Mouse (Mus musculus) myocyte (in vitro differentiated cells): ENCODE measurements around the gene Slc25a4. TPM values are rescaled to one million over a fixed set of nuclear protein-coding genes. Genes with fewer than 3 reads are reported as not detected.
A peak's percentile ranks its signal among the peaks of the same experiment; 100 is the strongest.

Source experiments
- H3K27me3 ChIP-seq: one replicate; pipeline ENCODE4 v1.6.1; 2011; ENCODE audit not compliant: control insufficient read depth, insufficient read depth, insufficient read length
- H3K36me3 ChIP-seq: one replicate; pipeline ENCODE4 v1.6.1; 2011; ENCODE audit not compliant: control insufficient read depth, insufficient read depth
- H3K4me2 ChIP-seq: one replicate; pipeline ENCODE4 v1.6.1; 2011; ENCODE audit warnings: low read depth, control low read depth
- H3K4me3 ChIP-seq: one replicate; pipeline ENCODE4 v1.5.1; 2011; ENCODE audit warnings: mild to moderate bottlenecking, control low read depth, moderate library complexity
- H3K79me2 ChIP-seq: one replicate; pipeline ENCODE4 v1.6.1; 2011; ENCODE audit not compliant: control insufficient read depth, insufficient read depth
- H3ac ChIP-seq: one replicate; pipeline ENCODE4 v1.6.1; 2011; ENCODE audit not compliant: control insufficient read depth, insufficient read length
- CEBPB ChIP-seq: IDR thresholded peaks from 2 replicates; pipeline ENCODE4 v1.6.1; 2011; ENCODE audit warnings: mild to moderate bottlenecking, moderate library complexity; ENCODE audit not compliant: poor library complexity, insufficient read depth, severe bottlenecking
- E2F4 ChIP-seq: IDR thresholded peaks from one replicate; pipeline ENCODE4 v1.6.1; 2011; ENCODE audit warnings: mild to moderate bottlenecking, control low read depth, moderate library complexity; ENCODE audit not compliant: insufficient read depth
- MAX ChIP-seq: IDR thresholded peaks from one replicate; pipeline ENCODE4 v1.6.1; 2011; ENCODE audit warnings: low read depth, mild to moderate bottlenecking, control low read depth
- MYOD1 ChIP-seq, 3 experiments: IDR thresholded peaks; one replicate each; pipeline ENCODE4 v1.6.1; 2011; ENCODE audit warnings: control low read depth in 2 of 3, low read depth in 2 of 3, mild to moderate bottlenecking in 2 of 3, moderate library complexity in 1 of 3; ENCODE audit not compliant: insufficient read length in 2 of 3, control insufficient read depth in 1 of 3
- MYOG ChIP-seq, 3 experiments: IDR thresholded peaks; one replicate each; pipeline ENCODE4 v1.6.1; 2011; ENCODE audit warnings: control low read depth in 2 of 3, low read depth in 2 of 3, mild to moderate bottlenecking in 2 of 3; ENCODE audit not compliant: insufficient read length in 2 of 3, control insufficient read depth in 1 of 3, insufficient read depth in 1 of 3
- POLR2A ChIP-seq: IDR thresholded peaks from one replicate; pipeline ENCODE4 v1.6.1; 2011; ENCODE audit warnings: low read depth, mild to moderate bottlenecking, control low read depth, moderate library complexity; ENCODE audit not compliant: insufficient read length
- POLR2AphosphoS2 ChIP-seq: IDR thresholded peaks from one replicate; pipeline ENCODE4 v1.6.1; 2011; ENCODE audit warnings: low read depth, control low read depth; ENCODE audit not compliant: insufficient read length
- REST ChIP-seq: IDR thresholded peaks from one replicate; pipeline ENCODE4 v1.6.1; 2011; ENCODE audit warnings: mild to moderate bottlenecking, control low read depth, moderate library complexity; ENCODE audit not compliant: insufficient read depth, insufficient read length
- SRF ChIP-seq: IDR thresholded peaks from one replicate; pipeline ENCODE4 v1.6.1; 2011; ENCODE audit warnings: low read depth; ENCODE audit not compliant: control insufficient read depth, insufficient read length
- TCF12 ChIP-seq: IDR thresholded peaks from one replicate; pipeline ENCODE4 v1.6.1; 2011; ENCODE audit warnings: mild to moderate bottlenecking, control low read depth; ENCODE audit not compliant: poor library complexity, insufficient read depth, severe bottlenecking
- TCF3 ChIP-seq: IDR thresholded peaks from one replicate; pipeline ENCODE4 v1.6.1; 2011; ENCODE audit warnings: low read depth, control low read depth; ENCODE audit not compliant: insufficient read length
- USF1 ChIP-seq: IDR thresholded peaks from one replicate; pipeline ENCODE4 v1.6.1; 2011; ENCODE audit warnings: low read depth, mild to moderate bottlenecking, control low read depth, moderate library complexity
- polyA plus RNA-seq: library from polyadenylated mRNA; unstranded; fragments of >200 nt; fragmentation: generic; extraction: Trizol; gene quantifications from one replicate; pipeline ENCODE4 v1.2.1, GENCODE M21; 2012; ENCODE audit warnings: missing spikeins

Gene Slc25a4
- polyA plus RNA-seq, 1 experiment: 368 TPM

DNA sequence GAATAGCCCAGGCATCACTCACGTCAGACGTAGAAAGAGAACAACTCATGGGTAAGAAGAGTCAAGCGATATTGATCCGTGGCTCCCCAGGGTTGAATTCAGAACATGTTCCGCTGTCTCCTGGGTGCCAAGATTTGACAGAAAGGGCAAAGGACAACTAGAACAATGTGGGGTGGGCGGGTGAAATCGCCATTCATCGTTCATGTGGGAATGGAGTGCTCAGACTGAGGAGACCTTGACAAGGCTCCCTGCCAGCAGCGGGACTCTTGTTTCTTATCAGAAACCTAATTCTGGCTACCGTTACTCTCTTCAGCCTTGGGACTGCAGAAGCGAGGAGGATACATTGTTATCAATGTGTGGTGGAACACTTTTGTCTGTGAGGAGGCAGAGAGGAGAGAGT, 35.3 kb upstream of the Slc25a4 start:
- H3K27me3 ChIP-seq: peaks cover 12% of the 10 kb centered on the region
- H3K79me2 ChIP-seq: no peaks in the 10 kb centered on the region
- H3K4me2 ChIP-seq: no peak overlapping the region
- H3K4me3 ChIP-seq: no peak overlapping the region
- no peaks in the 10 kb centered on the region for H3K36me3 ChIP-seq
- TF ChIP-seq USF1 (no peak), TCF3 (no peak), POLR2AphosphoS2 (no peak), SRF (no peak), MYOD1 (IDR thresholded peaks at IDR 0.05; ENCODE audit: control insufficient read depth in 1 of 3, insufficient read length in 2 of 3, low read depth in 2 of 3) (no peak), MYOG (IDR thresholded peaks at IDR 0.05; ENCODE audit: control insufficient read depth in 1 of 3, insufficient read depth in 1 of 3, insufficient read length in 2 of 3, low read depth in 2 of 3) (no peak), CEBPB (no peak), E2F4 (no peak), REST (no peak), TCF12 (no peak), MAX (no peak), POLR2A (no peak)
- no peak overlapping the region for H3ac ChIP-seq

DNA sequence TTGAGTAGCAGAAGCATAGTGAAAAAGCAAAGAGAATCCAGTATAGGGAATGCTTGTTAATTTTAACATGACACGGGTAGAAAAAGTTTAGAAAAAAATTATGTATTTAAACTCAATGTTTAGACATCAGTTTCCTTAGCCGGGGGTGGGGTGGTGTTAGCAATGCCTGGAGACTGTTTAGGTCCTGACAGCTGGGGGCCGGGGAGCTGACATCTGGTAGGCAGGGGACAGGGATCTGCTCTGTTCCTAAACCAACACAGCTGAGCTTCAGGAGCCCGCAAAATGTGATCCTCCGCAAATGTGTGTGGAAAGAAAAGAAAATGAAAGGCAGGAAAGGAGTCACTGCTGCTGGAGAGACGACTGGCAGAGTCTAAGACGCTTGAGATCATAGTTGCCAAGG, 31.9 kb upstream of the Slc25a4 start:
- H3K79me2 ChIP-seq: no peaks in the 10 kb centered on the region
- H3K27me3 ChIP-seq: peaks cover 18% of the 10 kb centered on the region
- no peak overlapping the region for H3ac ChIP-seq
- no peak overlapping the region for H3K4me3 ChIP-seq
- no peaks in the 10 kb centered on the region for H3K36me3 ChIP-seq
- H3K4me2 ChIP-seq: no peak overlapping the region
- TF ChIP-seq MYOG (IDR thresholded peaks at IDR 0.05; ENCODE audit: control insufficient read depth in 1 of 3, insufficient read depth in 1 of 3, insufficient read length in 2 of 3, low read depth in 2 of 3): peak in 1 of 3 experiments; percentile 35
- no peak for TF ChIP-seq MYOD1 (IDR thresholded peaks at IDR 0.05; ENCODE audit: control insufficient read depth in 1 of 3, insufficient read length in 2 of 3, low read depth in 2 of 3)

DNA sequence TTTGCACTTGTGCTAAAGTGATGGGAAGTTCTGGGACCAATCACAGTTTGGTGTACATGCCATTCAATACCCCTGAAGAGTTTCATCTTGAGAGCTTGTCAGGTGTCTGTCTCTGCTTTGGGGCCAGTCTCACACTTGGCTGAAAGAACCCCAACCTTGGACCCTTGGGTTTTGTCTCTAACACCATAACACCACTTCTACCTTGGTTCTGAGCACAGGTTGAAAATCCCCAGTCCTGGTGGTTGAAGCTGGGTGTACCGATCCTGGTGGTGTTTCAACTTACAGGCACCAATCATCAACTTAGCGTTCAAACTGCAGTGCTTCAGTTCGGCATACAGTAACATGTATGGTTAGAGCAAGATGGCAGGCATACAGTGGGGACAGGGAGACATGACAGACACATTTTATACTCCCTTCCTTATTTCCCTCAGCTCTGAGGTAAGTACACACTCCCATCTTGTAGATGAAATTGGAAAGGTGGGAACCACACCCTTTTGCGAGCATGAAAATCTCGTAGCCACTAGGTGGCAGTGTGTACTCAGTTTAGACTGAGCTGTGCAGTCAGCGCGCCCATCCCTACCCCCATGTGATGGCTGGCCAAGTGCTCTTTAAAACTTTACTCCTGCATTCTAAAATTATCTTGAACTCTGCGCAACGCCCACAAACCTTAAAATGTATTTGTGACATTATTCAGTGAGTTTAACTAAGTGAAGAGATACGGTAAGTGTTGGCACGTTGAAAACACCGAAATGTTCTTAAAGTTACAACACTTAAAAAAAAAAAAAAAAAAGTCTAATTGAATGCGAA, 30.7 kb upstream of the Slc25a4 start:
- Histone ChIP-seq H3K36me3 (no peaks in the 10 kb centered on the region), H3K79me2 (no peaks in the 10 kb centered on the region), H3K4me3 (no peak overlapping the region), H3K27me3 (peaks cover 18% of the 10 kb centered on the region), H3ac (no peak overlapping the region), H3K4me2 (peak overlapping the region; percentile 45)
- TF ChIP-seq POLR2A (no peak), TCF12 (no peak), MAX (no peak), CEBPB (no peak), E2F4 (no peak)

DNA sequence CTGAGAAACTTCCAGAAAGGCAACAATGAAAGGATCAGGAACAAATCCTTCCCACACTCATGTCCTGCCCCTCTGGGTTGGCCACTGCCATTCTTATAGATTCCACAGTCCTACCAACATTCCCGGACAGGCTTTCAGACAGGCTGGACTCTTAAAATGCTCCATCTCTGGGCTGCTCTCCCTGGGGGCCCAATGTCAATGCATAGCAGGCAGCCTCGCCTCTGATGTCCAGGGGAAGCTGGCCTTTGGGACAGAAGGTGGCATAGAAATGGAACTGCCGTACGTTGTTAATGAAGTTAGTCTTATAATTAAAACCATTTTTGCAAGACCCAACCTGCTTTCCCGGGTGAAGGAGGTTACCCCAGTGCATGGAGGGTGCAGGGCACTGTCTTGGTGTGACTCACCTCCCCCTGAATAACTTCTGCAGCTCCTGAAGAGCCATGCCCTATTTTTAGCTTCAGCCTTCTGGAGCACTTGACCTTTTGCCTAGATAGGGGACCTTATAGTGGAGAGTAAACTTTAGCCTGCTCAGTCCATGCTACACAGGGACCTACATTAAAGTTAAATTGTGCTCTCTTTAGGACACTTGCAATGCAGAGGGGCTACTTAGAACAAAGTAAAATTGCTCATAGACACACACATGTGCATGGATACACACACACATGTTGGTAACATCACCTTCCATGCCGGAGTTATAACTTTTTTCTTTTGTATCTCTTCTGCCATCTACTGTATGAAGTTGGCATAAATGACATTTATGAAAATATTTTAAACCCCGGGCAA, 25.5 kb upstream of the Slc25a4 start:
- TF ChIP-seq MYOD1 (IDR thresholded peaks at IDR 0.05; ENCODE audit: control insufficient read depth in 1 of 3, insufficient read length in 2 of 3, low read depth in 2 of 3): peak in 1 of 3 experiments; percentile 18
- no peak for TF ChIP-seq POLR2A
- no peaks in the 10 kb centered on the region for H3K36me3 ChIP-seq
- no peak overlapping the region for H3ac ChIP-seq
- H3K79me2 ChIP-seq: no peaks in the 10 kb centered on the region
- H3K27me3 ChIP-seq: peaks cover 5% of the 10 kb centered on the region
- H3K4me3 ChIP-seq: no peak overlapping the region
- peak overlapping the region; percentile 63 for H3K4me2 ChIP-seq

DNA sequence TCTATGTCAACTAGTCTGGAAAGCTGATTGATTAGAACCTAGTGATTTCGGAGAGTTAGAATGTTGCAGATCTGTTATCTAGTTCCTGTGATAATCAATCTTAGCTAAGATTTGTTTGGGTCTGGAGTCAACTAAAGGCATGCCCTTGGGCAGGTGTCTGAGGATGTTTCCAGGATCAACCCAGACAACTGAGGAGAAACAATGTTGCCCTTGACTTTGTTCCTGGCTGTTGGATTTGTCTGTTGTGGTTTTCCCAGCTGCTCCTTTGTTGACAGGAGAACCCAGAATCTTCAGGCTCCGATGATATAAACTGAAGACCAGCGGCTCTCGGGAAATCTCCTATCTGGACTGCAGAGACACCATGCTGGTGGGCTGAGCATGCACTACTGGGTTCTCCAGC, 23.7 kb upstream of the Slc25a4 start:
- no peak overlapping the region for H3K4me2 ChIP-seq
- H3K79me2 ChIP-seq: no peaks in the 10 kb centered on the region
- no peaks in the 10 kb centered on the region for H3K36me3 ChIP-seq
- H3K4me3 ChIP-seq: no peak overlapping the region
- no peak for TF ChIP-seq USF1
- TF ChIP-seq MYOG (IDR thresholded peaks at IDR 0.05; ENCODE audit: control insufficient read depth in 1 of 3, insufficient read depth in 1 of 3, insufficient read length in 2 of 3, low read depth in 2 of 3): peak in 1 of 3 experiments; percentile 18
- no peak overlapping the region for H3ac ChIP-seq
- peaks cover 4% of the 10 kb centered on the region for H3K27me3 ChIP-seq
